11 mouse cellular contexts compared by ENCODE assay signal in the genomic region with DNA sequence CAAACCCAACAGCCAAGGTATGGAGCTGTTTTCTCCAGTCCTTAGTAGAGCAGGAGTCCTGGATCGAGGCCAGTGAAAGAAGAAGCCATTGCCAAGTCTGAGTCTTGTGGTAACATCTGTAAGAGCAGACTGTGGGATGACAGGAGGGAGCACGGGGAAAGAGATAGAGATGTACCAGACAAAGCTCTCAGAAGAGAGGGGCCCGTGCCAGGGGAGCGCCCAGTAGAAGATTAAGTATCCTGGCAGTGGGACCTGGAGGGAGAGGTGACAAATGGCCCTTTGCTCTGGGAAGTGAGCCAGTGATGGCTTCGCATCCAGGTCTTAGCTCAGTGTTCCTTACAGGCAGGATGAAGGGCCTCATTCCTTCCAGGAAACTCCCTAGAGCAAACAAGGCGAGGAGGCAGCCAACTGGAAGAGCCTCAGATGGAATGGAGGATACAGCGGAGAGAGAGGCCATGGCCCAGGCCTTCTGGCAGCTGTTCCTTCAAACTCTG.
DNase-seq lines count a peak whose midpoint lies in the region; ATAC-seq and TF ChIP-seq lines count a peak whose summit lies in the region.
"Had no signal": no experiment of that assay in that cellular context is flagged by ENCODE, and none has a peak within 500 bp of the region (broad histone marks: within the 10 kb centered on the region; RNA-seq: fewer than 3 reads in every experiment).

No protein-coding gene starts in this region.

- no peaks in the 10 kb centered on the region for H3K9me3 ChIP-seq in liver, postnatal 0 days (ENCODE audit: low read length)
- no peaks in the 10 kb centered on the region for H3K9me3 ChIP-seq in intestine, embryonic 15.5 days
- no peaks in the 10 kb centered on the region for H3K9me3 ChIP-seq in midbrain, embryonic 10.5 days (replicated peaks)
- H3K9me3 ChIP-seq: embryonic facial prominence, embryonic 13.5 days; midbrain, embryonic 12.5 days had no signal

- peak; percentile 20 for DNase-seq in liver
- DNase-seq in liver, postnatal 0 days = no peak
- peak; percentile 78 to 80 for DNase-seq in cerebellum, postnatal 36 days
- DNase-seq in lung, postnatal 4 days = peak; percentile 19 to 52
- DNase-seq in midbrain, embryonic 10.5 days (ENCODE audit: low spot score) = no peak
- no peak for DNase-seq in right cerebral cortex, adult 18-20 months
- DNase-seq in right cerebral cortex, adult 2 months (ENCODE audit: low spot score in 2 of 2) = no peak

- no peak overlapping the region for H3K27ac ChIP-seq in liver, postnatal 0 days (ENCODE audit: low read depth)
- H3K27ac ChIP-seq in intestine, embryonic 15.5 days = no peak overlapping the region
- no peak overlapping the region for H3K27ac ChIP-seq in midbrain, embryonic 10.5 days (replicated peaks)
- H3K27ac ChIP-seq: embryonic facial prominence, embryonic 13.5 days; midbrain, embryonic 12.5 days had no signal

- WGBS in liver, postnatal 0 days (ENCODE audit: insufficient replicate concordance) = 68% methylated on average over 7 of the region's 7 CpGs
- WGBS in intestine, embryonic 15.5 days = 47% methylated on average over 7 of the region's 7 CpGs
- 92% methylated on average over 7 of the region's 7 CpGs for WGBS in midbrain, embryonic 10.5 days

- H3K4me1 ChIP-seq in liver, postnatal 0 days (ENCODE audit: insufficient read depth) = no peaks in the 10 kb centered on the region
- 0 out of 2 replicates have a peak, but pooled peaks cover 2% of the 10 kb centered on the region for H3K4me1 ChIP-seq in intestine, embryonic 15.5 days (replicated peaks)
- H3K4me1 ChIP-seq in midbrain, embryonic 10.5 days = peaks cover 23% of the 10 kb centered on the region

- no peak for TF ChIP-seq EP300 in liver, postnatal 0 days (IDR thresholded peaks at IDR 0.05; ENCODE audit: low read depth)

- TF ChIP-seq CTCF in liver, postnatal 0 days (IDR thresholded peaks at IDR 0.05; ENCODE audit: low read depth) = no peak

- H3K4me3 ChIP-seq in liver, postnatal 0 days (ENCODE audit: low read depth, low read length) = no peak overlapping the region
- H3K4me3 ChIP-seq in intestine, embryonic 15.5 days (replicated peaks) = no peak overlapping the region
- no peak overlapping the region for H3K4me3 ChIP-seq in midbrain, embryonic 10.5 days
- H3K4me3 ChIP-seq: embryonic facial prominence, embryonic 13.5 days; midbrain, embryonic 12.5 days had no signal

- no peak overlapping the region for H3K4me2 ChIP-seq in liver, postnatal 0 days (ENCODE audit: low read depth, low read length)
- H3K4me2 ChIP-seq in intestine, embryonic 15.5 days (replicated peaks) = no peak overlapping the region
- H3K4me2 ChIP-seq: embryonic facial prominence, embryonic 13.5 days; midbrain, embryonic 12.5 days had no signal

- H3K9ac ChIP-seq in liver, postnatal 0 days (replicated peaks) = no peak overlapping the region
- no peak overlapping the region for H3K9ac ChIP-seq in intestine, embryonic 15.5 days
- H3K9ac ChIP-seq: embryonic facial prominence, embryonic 13.5 days; midbrain, embryonic 12.5 days had no signal

- H3K27me3 ChIP-seq in liver, postnatal 0 days (ENCODE audit: insufficient read depth, low read length) = no peaks in the 10 kb centered on the region
- no peaks in the 10 kb centered on the region for H3K27me3 ChIP-seq in intestine, embryonic 15.5 days (replicated peaks)
- no peaks in the 10 kb centered on the region for H3K27me3 ChIP-seq in midbrain, embryonic 10.5 days (ENCODE audit: low read depth, poor library complexity, severe bottlenecking)
- H3K27me3 ChIP-seq: embryonic facial prominence, embryonic 13.5 days had no signal

- H3K36me3 ChIP-seq in liver, postnatal 0 days (replicated peaks; ENCODE audit: insufficient read depth, low read length) = no peaks in the 10 kb centered on the region
- H3K36me3 ChIP-seq in intestine, embryonic 15.5 days = no peaks in the 10 kb centered on the region
- no peaks in the 10 kb centered on the region for H3K36me3 ChIP-seq in midbrain, embryonic 10.5 days
- H3K36me3 ChIP-seq: embryonic facial prominence, embryonic 13.5 days; G1E; midbrain, embryonic 12.5 days had no signal

- no peak for ATAC-seq in liver, postnatal 0 days
- ATAC-seq in intestine, embryonic 15.5 days = peak; percentile 86

Comparison
In these comparisons a context has a peak if more than half of its experiments do, and no peak if none do; other contexts are left out.
1. DNase-seq: peak in liver (single experiment), cerebellum, postnatal 36 days (2 of 2) and lung, postnatal 4 days (2 of 2); none in liver, postnatal 0 days (single experiment), midbrain, embryonic 10.5 days (single experiment), right cerebral cortex, adult 18-20 months (single experiment) and right cerebral cortex, adult 2 months (0 of 2).